Mouse (Mus musculus) midbrain, embryonic 11.5 days (tissue): ENCODE data around the gene Usp37. TPM values are rescaled to one million over a fixed set of nuclear protein-coding genes. Genes with fewer than 3 reads are reported as not detected.

Experiments used
- ATAC-seq: fragments of 200-750 bp; cut with Nextera tagmentation; 2 replicates; pipeline ENCODE4 v1.8.0; 2017; ENCODE audit warnings: moderate TSS enrichment, moderate library complexity; ENCODE audit not compliant: low FRiP score
- DNase-seq: peaks from one replicate; pipeline ENCODE4 v3.0.0; 2015; ENCODE audit warnings: low spot score; ENCODE audit errors: missing footprints
- H3K27ac ChIP-seq: fragments of 300-500 bp; sonication (generic); 2 replicates; pipeline ENCODE4 v1.5.1; 2014; ENCODE audit warnings: low read depth, low read length
- H3K27me3 ChIP-seq: fragments of 300-500 bp; sonication (generic); 2 replicates; pipeline ENCODE4 v1.6.1; 2014; ENCODE audit warnings: mild to moderate bottlenecking, low read length, moderate library complexity, mixed read lengths; ENCODE audit not compliant: control insufficient read depth, insufficient read depth
- H3K36me3 ChIP-seq: fragments of 300-500 bp; sonication (generic); 2 replicates; pipeline ENCODE4 v1.6.1; 2014; ENCODE audit warnings: mild to moderate bottlenecking, low read length, moderate library complexity, mixed read lengths; ENCODE audit not compliant: control insufficient read depth, insufficient read depth
- H3K4me1 ChIP-seq: fragments of 300-500 bp; sonication (generic); 2 replicates; pipeline ENCODE4 v1.6.1; 2014; ENCODE audit warnings: low read length; ENCODE audit not compliant: control insufficient read depth, insufficient read depth
- H3K4me2 ChIP-seq: fragments of 300-500 bp; sonication (generic); 2 replicates; pipeline ENCODE4 v1.6.1; 2014; ENCODE audit warnings: mild to moderate bottlenecking, moderate library complexity
- H3K4me3 ChIP-seq: fragments of 300-500 bp; sonication (generic); 2 replicates; pipeline ENCODE4 v1.5.1; 2014; ENCODE audit warnings: low read depth, low read length
- H3K9ac ChIP-seq: fragments of 300-500 bp; sonication (generic); 2 replicates; pipeline ENCODE4 v1.6.1; 2014; ENCODE audit warnings: low read length
- H3K9me3 ChIP-seq: fragments of 300-500 bp; sonication (generic); 2 replicates; pipeline ENCODE4 v1.6.1; 2016; ENCODE audit warnings: low read length; ENCODE audit not compliant: control insufficient read depth
- WGBS: fragments of 180-500 bp; shearing (Covaris S2); extraction: QIAGEN DNeasy Blood & Tissue Kit; methylation state at CpG from one replicate; pipeline ENCODE4 v1.1.7; 2014; 5-methylcytosine and 5-hydroxymethylcytosine counted together
- polyA plus RNA-seq: library from polyadenylated mRNA; unstranded; fragments of >200 nt; fragmentation: Nextera tagmentation; extraction: Ambion mirVana; gene quantifications from 2 replicates; pipeline ENCODE4 v1.2.1, GENCODE M21; 2014

Gene Usp37
- polyA plus RNA-seq, 1 experiment from 2014 or later = 46.9 TPM

DNA sequence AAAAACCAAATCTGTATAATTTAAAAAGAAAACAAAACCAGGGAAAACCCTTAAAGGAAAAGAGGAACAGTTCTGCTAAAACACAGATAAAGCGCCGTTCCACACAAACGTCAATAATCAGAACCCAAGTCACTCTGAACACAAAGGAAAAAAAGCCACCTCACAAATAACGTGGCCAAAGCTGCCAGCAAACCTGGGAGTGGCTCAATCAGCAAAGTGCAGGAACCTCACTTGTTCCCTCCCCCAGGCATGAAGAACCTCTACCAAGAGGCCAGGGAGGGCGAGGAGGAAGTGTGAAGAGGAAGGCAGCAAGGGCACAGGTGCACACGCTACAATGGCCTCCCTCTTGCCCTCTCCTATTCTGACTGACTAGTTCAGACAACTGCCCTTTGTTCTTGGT, 108.5 kb downstream of the Usp37 start:
- peaks cover 6% of the 10 kb centered on the region; the same call in 1 of the 2 replicates for H3K36me3 ChIP-seq
- no peak for ATAC-seq
- H3K27ac ChIP-seq = no peak overlapping the region
- no peak for DNase-seq
- no peaks in the 10 kb centered on the region for H3K27me3 ChIP-seq
- no peaks in the 10 kb centered on the region for H3K9me3 ChIP-seq
- H3K4me1 ChIP-seq = no peaks in the 10 kb centered on the region
- no peak overlapping the region for H3K9ac ChIP-seq
- 93% methylated on average over 6 of the region's 6 CpGs for WGBS
- H3K4me3 ChIP-seq = no peak overlapping the region
- no peak overlapping the region for H3K4me2 ChIP-seq

DNA sequence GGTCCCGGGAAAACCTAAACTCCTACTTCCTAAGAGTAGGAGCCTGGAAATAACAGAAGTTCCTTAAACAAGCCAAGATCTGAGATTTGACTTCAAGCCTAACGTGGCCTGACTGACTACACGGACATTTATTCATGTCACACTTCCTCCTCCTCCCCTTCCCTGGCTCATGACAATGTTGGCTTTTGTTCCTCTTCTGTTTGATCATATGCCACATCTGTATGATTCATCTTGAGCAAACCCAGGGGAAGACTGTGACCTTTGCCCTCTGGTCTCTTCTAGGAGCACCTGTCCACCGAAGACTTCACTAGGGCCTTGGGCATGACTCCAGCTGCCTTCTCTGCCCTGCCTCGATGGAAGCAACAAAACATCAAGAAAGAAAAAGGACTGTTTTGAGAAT, 109.5 kb downstream of the Usp37 start:
- H3K4me1 ChIP-seq = no peaks in the 10 kb centered on the region
- no peaks in the 10 kb centered on the region for H3K27me3 ChIP-seq
- H3K9ac ChIP-seq = no peak overlapping the region
- no peaks in the 10 kb centered on the region for H3K9me3 ChIP-seq
- no peak for DNase-seq
- no peak overlapping the region for H3K27ac ChIP-seq
- H3K4me3 ChIP-seq = no peak overlapping the region
- peaks cover 6% of the 10 kb centered on the region; the same call in 1 of the 2 replicates for H3K36me3 ChIP-seq
- 73% methylated on average over 5 of the region's 5 CpGs for WGBS
- ATAC-seq = no peak
- H3K4me2 ChIP-seq = no peak overlapping the region

DNA sequence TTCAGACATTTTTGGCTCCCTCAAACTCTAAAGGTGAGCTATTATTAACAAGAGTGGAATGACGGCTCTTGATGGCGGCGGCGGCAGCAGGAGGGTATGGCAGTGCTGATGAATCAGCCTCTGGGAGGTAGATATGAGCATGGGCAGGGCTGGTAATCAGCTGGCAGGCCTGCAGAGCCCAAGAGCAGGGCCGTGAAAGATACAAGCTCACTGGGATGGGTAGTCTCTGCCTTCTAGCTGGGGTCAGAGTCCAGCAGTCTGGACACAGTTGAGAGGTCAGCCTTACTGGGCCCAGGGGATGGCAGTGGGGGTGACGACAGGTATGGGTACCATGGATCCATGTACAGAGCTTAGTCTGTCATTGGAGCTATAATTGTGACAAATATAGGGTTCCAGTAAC, 110.9 kb downstream of the Usp37 start:
- no peak overlapping the region for H3K9ac ChIP-seq
- no peaks in the 10 kb centered on the region for H3K4me1 ChIP-seq
- H3K9me3 ChIP-seq = no peaks in the 10 kb centered on the region
- ATAC-seq = no peak
- no peak overlapping the region for H3K4me2 ChIP-seq
- H3K36me3 ChIP-seq = peaks cover 5% of the 10 kb centered on the region; the same call in 1 of the 2 replicates
- WGBS = 86% methylated on average over 6 of the region's 6 CpGs
- H3K27ac ChIP-seq = no peak overlapping the region
- no peak for DNase-seq
- H3K27me3 ChIP-seq = no peaks in the 10 kb centered on the region
- no peak overlapping the region for H3K4me3 ChIP-seq

DNA sequence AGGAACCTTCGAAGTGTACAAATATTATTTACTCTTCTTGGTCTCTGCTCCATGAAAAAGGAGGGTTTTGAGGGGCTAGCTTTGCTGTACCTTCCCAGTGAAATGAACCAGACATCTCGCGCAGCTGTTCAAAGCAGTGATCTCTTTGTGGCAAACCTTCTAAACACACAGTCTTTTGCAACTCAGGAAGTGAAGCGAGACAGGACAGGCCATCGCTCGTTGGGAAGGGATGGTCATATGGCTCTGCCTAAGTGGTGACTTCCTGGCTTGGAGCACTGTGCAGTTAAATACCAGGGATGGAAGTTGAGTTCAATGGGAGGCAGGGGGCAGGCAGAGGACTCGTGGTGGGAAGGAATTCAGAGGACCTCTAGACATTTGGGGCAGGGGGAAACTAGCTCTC, 118.2 kb downstream of the Usp37 start:
- H3K4me3 ChIP-seq = no peak overlapping the region
- no peak for DNase-seq
- H3K27ac ChIP-seq = no peak overlapping the region
- H3K36me3 ChIP-seq = no peaks in the 10 kb centered on the region
- 80% methylated on average over 7 of the region's 7 CpGs for WGBS
- H3K27me3 ChIP-seq = no peaks in the 10 kb centered on the region
- no peak overlapping the region for H3K4me2 ChIP-seq
- H3K9ac ChIP-seq = no peak overlapping the region
- no peaks in the 10 kb centered on the region for H3K9me3 ChIP-seq
- no peaks in the 10 kb centered on the region; the same call in 1 of the 2 replicates for H3K4me1 ChIP-seq
- no peak for ATAC-seq

DNA sequence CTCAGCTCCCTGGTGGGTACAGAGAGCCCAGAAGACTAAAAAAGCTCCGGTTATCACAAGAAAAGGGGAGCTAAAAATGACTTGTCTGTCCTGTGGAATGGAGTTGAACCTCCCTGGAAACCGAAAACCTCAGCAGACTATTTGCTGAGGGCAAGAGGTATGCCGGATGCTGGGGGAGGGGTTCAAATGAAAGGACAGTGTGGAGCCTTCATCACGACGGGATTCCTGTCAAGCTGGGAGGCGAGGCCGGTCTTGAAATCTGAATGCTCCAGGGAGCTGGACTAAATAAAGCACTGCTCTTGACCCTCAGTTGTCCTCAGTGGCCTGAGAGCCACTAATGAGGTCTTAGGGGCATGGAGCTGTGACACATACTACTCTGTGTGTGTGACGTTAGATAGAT, 120.9 kb downstream of the Usp37 start:
- Histone ChIP-seq H3K4me1 (no peaks in the 10 kb centered on the region; the same call in 1 of the 2 replicates), H3K4me3 (no peak overlapping the region), H3K27me3 (no peaks in the 10 kb centered on the region), H3K36me3 (no peaks in the 10 kb centered on the region), H3K4me2 (no peak overlapping the region), H3K9ac (no peak overlapping the region), H3K27ac (no peak overlapping the region), H3K9me3 (no peaks in the 10 kb centered on the region)
- 46% methylated on average over 8 of the region's 8 CpGs for WGBS
- no peak for ATAC-seq
- DNase-seq = no peak

DNA sequence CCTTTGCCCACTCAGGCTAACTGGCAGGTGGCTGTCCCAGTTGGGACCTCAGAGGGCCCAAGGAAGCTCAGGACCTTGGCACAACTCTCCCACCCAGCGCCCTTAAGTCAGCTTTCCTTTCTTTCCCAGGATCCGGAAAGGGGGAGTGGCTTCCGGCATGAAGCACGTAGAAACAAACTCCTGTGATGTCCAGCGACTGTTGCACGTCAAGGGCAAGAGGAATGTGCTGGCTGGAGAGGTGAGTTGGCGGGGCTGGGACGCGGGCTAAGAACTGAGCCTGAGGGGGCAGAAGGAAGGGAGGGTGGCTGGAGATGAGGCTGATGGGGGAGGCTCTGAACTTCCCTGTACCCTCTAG, 124.7 kb downstream of the Usp37 start:
- Histone ChIP-seq H3K9ac (no peak overlapping the region), H3K36me3 (no peaks in the 10 kb centered on the region), H3K27ac (no peak overlapping the region), H3K4me1 (no peaks in the 10 kb centered on the region; the same call in 1 of the 2 replicates), H3K27me3 (no peaks in the 10 kb centered on the region), H3K4me3 (no peak overlapping the region), H3K9me3 (no peaks in the 10 kb centered on the region), H3K4me2 (no peak overlapping the region)
- ATAC-seq = no peak
- WGBS = 77% methylated on average over 9 of the region's 9 CpGs
- no peak for DNase-seq

DNA sequence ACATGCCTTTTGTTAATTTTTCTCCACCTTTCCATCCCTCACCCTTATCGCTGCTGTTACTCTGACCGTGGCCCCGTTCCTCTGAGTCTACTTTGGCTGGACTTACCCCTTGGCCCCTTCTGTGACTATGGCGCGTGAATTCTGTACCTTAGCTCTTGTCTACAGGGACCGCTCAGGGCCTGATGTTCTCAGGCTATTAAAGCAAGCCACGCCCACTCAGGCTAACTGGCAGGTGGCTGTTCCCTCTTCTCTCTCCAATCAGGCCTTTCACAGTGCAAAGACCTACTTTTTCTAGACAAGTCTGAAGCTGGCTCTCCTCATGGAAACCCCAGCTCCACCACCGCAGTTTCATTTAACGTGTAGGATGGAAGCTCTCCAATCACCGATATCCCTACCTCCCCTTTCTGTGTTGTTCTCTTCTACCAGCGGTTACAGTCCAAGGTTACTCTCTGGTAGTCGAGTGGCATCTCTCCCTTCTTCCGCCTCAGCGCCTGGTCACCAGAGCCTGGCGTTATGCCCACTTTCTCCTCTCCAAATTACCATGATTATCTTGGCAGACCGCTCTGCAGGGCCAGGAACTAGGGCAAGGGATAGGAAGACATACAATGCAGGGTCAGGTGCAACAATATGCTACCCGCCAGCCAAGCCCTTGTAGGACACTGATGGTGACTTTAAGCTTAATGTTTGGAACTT, 125.2 kb downstream of the Usp37 start:
- Histone ChIP-seq H3K9me3 (no peaks in the 10 kb centered on the region), H3K9ac (no peak overlapping the region), H3K36me3 (no peaks in the 10 kb centered on the region), H3K27ac (no peak overlapping the region), H3K27me3 (no peaks in the 10 kb centered on the region), H3K4me1 (no peaks in the 10 kb centered on the region; the same call in 1 of the 2 replicates), H3K4me2 (no peak overlapping the region), H3K4me3 (no peak overlapping the region)
- 83% methylated on average over 17 of the region's 17 CpGs for WGBS
- DNase-seq (no peak), ATAC-seq (no peak)

DNA sequence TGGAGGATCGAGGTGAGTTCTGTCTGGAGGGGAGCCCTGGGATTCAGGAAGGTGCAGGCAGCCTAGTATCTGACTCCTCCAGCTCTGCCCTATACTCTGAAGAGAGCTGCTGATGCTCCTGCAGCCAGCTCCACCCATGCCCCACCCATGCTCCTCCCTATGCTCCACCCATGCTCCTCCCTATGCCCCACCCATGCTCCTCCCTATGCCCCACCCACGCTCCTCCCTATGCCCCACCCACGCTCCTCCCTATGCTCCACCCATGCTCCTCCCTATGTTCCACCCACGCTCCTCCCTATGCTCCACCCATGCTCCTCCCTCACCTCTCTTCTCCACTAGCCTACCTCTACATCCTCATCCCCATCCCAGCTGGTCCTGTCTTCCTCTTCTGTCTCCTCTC, 128.9 kb downstream of the Usp37 start:
- Histone ChIP-seq H3K4me1 (no peaks in the 10 kb centered on the region), H3K4me3 (no peak overlapping the region), H3K9ac (no peak overlapping the region), H3K27me3 (no peaks in the 10 kb centered on the region), H3K9me3 (no peaks in the 10 kb centered on the region), H3K4me2 (no peak overlapping the region), H3K27ac (no peak overlapping the region), H3K36me3 (no peaks in the 10 kb centered on the region)
- DNase-seq = no peak
- ATAC-seq = no peak
- 39% methylated on average over 4 of the region's 4 CpGs for WGBS

DNA sequence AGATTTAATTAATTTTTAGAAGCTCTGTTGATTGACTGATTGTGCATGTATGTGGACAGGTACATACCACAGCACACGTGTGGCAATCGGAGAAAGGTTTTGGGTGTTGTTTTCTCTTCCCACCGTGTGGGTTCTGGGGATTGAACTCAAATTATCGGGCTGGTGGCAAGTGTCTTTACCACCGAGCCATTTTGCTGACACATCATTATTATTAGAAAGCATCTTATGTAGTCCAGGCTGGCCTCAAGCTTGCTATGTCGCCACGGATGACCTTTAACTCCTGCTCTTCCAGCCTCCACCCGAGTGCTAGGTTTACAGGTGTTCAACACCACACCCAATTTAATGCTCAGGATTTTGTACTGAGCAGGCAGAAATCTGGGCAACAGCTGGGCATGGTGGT, 131.4 kb downstream of the Usp37 start:
- H3K9me3 ChIP-seq = no peaks in the 10 kb centered on the region
- DNase-seq (no peak), ATAC-seq (no peak)
- no peaks in the 10 kb centered on the region for H3K27me3 ChIP-seq
- H3K36me3 ChIP-seq = no peaks in the 10 kb centered on the region
- no peak overlapping the region for H3K4me2 ChIP-seq
- no peak overlapping the region for H3K27ac ChIP-seq
- H3K4me3 ChIP-seq = no peak overlapping the region
- H3K4me1 ChIP-seq = no peaks in the 10 kb centered on the region
- 84% methylated on average over 8 of the region's 8 CpGs for WGBS
- H3K9ac ChIP-seq = no peak overlapping the region
